Mouse (Mus musculus): ENCODE results near the gene Hbb-bs. TPM values are rescaled to one million over a fixed set of nuclear protein-coding genes. Genes with fewer than 3 reads are reported as not detected.
"Not testable (repeated sequence)": the region's sequence is repeated elsewhere in the genome, so short reads cannot be mapped to it uniquely, and the experiment has no call there.

The Hbb-bs gene
- total RNA-seq, 2 experiments from 2014 or later: 487 to 924 TPM

DNA sequence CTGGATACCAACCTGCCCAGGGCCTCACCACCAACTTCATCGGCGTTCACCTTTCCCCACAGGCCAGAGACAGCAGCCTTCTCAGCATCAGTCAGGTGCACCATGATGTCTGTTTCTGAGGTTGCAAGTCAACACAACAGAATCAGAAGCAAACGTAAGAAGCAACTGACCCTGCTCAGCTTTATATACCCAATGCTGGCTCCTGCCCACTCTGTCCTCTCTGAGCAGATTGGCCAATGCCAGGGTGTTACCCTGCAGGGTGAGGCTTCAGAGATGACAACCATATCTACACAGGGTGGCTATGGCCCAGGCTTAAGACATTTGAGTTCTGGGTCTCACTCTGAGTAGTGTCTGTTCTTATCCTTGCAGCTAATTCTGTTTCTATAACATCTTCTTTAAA, 14.1 kb downstream of the Hbb-bs start, which contains the start of gene Hbb-bt:
Hbb-bt (minus strand) TSS at position 231 of the 400 bp plus-strand sequence.
- intact Hi-C loops (cut with DNase I): no loop called here
- DNase-seq (ENCODE audit: extremely low spot score in 1 of 2, low spot score in 2 of 2): no peak

DNA sequence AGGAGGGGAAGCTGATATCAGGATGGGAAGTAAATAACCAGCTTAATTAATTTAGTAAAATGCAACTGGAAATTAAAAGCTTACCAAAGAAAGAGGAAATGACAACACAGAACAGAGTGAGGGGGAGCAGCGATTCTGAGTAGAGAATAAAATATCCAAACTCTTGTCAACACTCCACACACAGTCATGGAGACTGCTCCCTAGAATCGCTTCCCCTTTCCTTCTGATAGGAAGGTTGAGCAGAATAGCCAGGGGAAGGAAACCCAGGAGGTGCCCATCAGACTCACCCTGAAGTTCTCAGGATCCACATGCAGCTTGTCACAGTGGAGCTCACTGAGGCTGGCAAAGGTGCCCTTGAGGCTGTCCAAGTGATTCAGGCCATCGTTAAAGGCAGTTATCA, 14.7 kb downstream of the Hbb-bs start:
- DNase-seq (ENCODE audit: extremely low spot score in 1 of 2, low spot score in 2 of 2); intact Hi-C loops (cut with DNase I): not testable (repeated sequence)

GRCm38 (mm10) chr7:103812174-103812573, 15.7 kb downstream of the Hbb-bs start:
- no peak for DNase-seq (ENCODE audit: extremely low spot score in 1 of 2, low spot score in 2 of 2)
- intact Hi-C loops (cut with DNase I): no loop called here

DNA sequence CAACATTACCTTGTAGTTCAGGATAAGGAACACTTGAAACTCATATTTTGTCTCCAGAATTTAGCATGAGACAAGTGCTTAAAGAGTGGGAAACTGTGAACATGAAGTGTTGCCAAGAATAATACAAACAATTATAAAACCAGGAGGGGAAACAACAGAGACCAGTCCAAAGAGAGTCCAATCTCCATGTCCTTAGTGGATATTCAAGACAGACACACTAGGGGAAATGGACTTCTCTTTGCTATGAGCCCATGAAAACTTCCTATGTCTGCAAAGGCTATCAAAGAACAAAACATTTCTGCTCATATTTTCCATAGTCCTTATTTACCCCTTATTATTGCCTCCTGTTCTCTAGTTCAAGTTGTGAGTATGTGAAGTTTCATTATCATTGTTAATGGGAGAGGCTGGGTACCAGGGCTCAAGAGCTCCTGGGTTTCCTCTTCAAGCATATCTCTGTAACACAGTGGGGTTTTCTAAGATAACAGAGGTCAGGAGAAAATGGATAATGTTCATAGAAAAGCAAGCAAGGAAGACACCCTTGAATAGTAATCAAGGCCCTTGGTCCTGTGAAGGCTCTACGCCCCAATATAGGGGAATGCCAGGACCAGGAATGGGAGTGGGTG, 16.6 kb downstream of the Hbb-bs start:
- intact Hi-C loops (cut with DNase I): no loop called here
- DNase-seq (ENCODE audit: extremely low spot score in 1 of 2, low spot score in 2 of 2): no peak

DNA sequence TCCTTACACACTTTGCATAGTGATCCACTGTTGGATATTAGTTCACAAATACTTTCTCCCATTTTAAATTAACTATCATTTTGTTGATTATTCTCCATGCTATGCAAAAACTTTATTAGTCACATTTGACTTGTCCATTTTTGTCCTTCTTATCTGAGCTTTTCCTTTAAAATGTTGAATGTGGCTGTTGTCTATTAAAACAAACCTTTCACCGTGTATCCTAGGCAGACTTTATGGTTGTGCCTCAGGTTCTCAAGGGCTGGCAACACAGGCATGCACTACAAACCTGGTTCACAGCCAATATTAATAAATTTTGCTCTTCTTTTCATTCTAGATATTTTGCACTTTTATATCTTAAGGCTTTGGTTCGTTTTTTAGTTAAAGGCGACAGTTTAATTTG, 17.1 kb downstream of the Hbb-bs start:
- intact Hi-C loops (cut with DNase I): no loop called here
- no peak for DNase-seq (ENCODE audit: extremely low spot score in 1 of 2, low spot score in 2 of 2)

GRCm38 (mm10) chr7:103810296-103810695, 17.6 kb downstream of the Hbb-bs start:
- DNase-seq (ENCODE audit: extremely low spot score in 1 of 2, low spot score in 2 of 2): no peak
- intact Hi-C loops (cut with DNase I): no loop called here

DNA sequence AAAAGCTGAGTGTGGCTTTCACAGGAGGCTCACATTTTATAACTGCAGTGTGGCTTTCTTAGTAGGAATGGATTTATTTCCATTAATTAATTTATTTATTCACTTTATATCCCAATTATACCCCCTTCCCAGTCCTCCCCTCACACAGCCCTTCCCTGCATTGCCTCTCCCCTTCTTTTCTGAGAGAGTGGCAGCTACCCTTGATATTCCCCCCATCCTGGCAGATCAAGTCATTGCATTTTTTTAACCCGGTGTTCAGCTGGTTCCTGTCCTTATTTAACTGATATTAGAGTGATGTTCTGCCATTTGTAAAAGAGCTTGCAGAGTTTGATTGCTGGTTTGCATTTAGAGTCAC, 18.1 kb downstream of the Hbb-bs start:
- intact Hi-C loops (cut with DNase I): no loop called here
- no peak for DNase-seq (ENCODE audit: extremely low spot score in 1 of 2, low spot score in 2 of 2)

- intact Hi-C loops (cut with DNase I): no loop called here
- DNase-seq (ENCODE audit: extremely low spot score in 1 of 2, low spot score in 2 of 2): no peak
These were observed 18.7 kb downstream of the Hbb-bs start for GRCm38 (mm10) chr7:103808971-103809800.

GRCm38 (mm10) chr7:103808120-103808519, 19.8 kb downstream of the Hbb-bs start:
- DNase-seq (ENCODE audit: extremely low spot score in 1 of 2, low spot score in 2 of 2); intact Hi-C loops (cut with DNase I): not testable (repeated sequence)

GRCm38 (mm10) chr7:103806856-103807255, 21.0 kb downstream of the Hbb-bs start:
- DNase-seq (ENCODE audit: extremely low spot score in 1 of 2, low spot score in 2 of 2): no peak
- intact Hi-C loops (cut with DNase I): no loop called here

- DNase-seq (ENCODE audit: extremely low spot score in 1 of 2, low spot score in 2 of 2): no peak
- intact Hi-C loops (cut with DNase I): no loop called here
These were observed 35.1 kb downstream of the Hbb-bs start for GRCm38 (mm10) chr7:103792669-103793388.

DNA sequence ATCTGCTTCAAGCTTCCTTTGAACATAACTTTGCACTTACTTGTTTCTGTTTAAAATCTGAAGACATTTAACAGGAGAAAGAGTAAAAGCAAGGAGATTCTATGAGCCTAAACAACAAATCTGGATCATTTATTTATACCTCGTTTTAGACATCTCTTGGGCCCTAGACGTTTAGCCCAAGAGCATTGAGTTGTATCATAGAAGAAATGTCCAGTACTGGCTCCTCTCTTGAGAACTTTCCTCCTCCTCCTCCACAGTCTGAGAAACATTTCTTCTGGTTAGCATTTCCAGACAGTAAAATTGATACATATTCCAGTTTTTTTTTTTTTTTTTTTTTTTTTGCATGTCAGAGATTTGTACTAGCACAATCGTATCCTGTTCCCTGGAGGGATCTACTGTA, 36.2 kb downstream of the Hbb-bs start, which contains the start of gene Olfr67:
Olfr67 (minus strand) TSS at position 101 of the 400 bp plus-strand sequence.
- DNase-seq (ENCODE audit: extremely low spot score in 1 of 2, low spot score in 2 of 2): no peak
- intact Hi-C loops (cut with DNase I): no loop called here

DNA sequence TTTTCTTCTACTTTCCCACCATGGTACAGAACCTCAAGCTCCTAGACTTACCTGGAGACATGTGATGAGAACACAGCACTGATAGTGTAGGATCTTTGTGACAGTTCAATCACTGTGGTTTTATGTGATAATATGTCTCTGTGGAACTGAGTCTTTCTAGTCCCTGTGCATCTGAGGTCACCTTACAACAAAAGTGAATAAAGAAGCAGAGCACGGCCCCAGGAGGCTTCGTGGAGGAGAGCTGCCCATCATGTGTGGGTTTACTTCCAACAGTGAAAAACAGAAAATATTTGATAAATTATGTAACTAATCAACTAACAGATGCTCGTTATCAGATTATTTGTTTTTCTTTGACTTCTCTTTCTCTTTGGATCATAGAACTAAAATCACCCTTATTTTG, 48.3 kb downstream of the Hbb-bs start, which contains the start of gene Olfr68:
Olfr68 (minus strand) TSS at position 101 of the 400 bp plus-strand sequence.
- intact Hi-C loops (cut with DNase I): no loop called here

GRCm38 (mm10) chr7:103777652-103778051, 50.2 kb downstream of the Hbb-bs start:
- DNase-seq (ENCODE audit: extremely low spot score in 1 of 2, low spot score in 2 of 2); intact Hi-C loops (cut with DNase I): not testable (repeated sequence)

More for the DNA sequence above, 48.3 kb downstream of the Hbb-bs start, which contains the start of gene Olfr68:
- no peak for DNase-seq (ENCODE audit: extremely low spot score in 1 of 2, low spot score in 2 of 2)

Other genes with a start within 250 kb of the Hbb-bs start
- not detected for gene Olfr618, start 238.0 kb downstream of the Hbb-bs start, total RNA-seq (2021)
- gene Olfr619, start 227.5 kb downstream of the Hbb-bs start, total RNA-seq (2021): not detected
- gene Olfr620, start 215.6 kb downstream of the Hbb-bs start, total RNA-seq (2021): not detected
- gene Olfr622, start 185.4 kb downstream of the Hbb-bs start, total RNA-seq (2021): not detected
- not detected for gene Olfr623, start 164.4 kb downstream of the Hbb-bs start, total RNA-seq (2021)
- gene Olfr624, start 156.9 kb downstream of the Hbb-bs start, total RNA-seq (2021): not detected
- not detected for gene Olfr625-ps1, start 145.4 kb downstream of the Hbb-bs start, total RNA-seq (2021)
- gene Olfr243, start 113.4 kb downstream of the Hbb-bs start, total RNA-seq (2021): not detected
- gene Olfr628, start 97.7 kb downstream of the Hbb-bs start, total RNA-seq (2021): not detected
- not detected for gene Olfr629, start 83.2 kb downstream of the Hbb-bs start, total RNA-seq (2021)
- not detected for gene Olfr630, start 70.8 kb downstream of the Hbb-bs start, total RNA-seq (2021)
- gene Olfr69, start 56.5 kb downstream of the Hbb-bs start, total RNA-seq (2021): not detected
- gene Olfr68, start 48.4 kb downstream of the Hbb-bs start, total RNA-seq (2021): not detected
- not detected for gene Olfr67, start 36.3 kb downstream of the Hbb-bs start, total RNA-seq (2021)
- 100 to 1,000 TPM in 1 of 2 experiments, 10 to 100 TPM in 1; 58.1 to 118 TPM for gene Hbb-bt, start 14.1 kb downstream of the Hbb-bs start, total RNA-seq (2021)
- gene Hbb-bh2, start 12.4 kb upstream of the Hbb-bs start, total RNA-seq (2021): not detected
- gene Hbb-bh1, start 15.1 kb upstream of the Hbb-bs start, total RNA-seq (2021): not detected
- not detected for gene Hbb-y, start 25.1 kb upstream of the Hbb-bs start, total RNA-seq (2021)
- not detected for gene Olfr66, start 58.2 kb upstream of the Hbb-bs start, total RNA-seq (2021)
- gene Olfr64, start 66.4 kb upstream of the Hbb-bs start, total RNA-seq (2021): not detected
- under 1 TPM in 1 of 2 experiments, not detected in 1; 0.19 TPM for gene Olfr65, start 75.4 kb upstream of the Hbb-bs start, total RNA-seq (2021)
- not detected for gene Olfr631, start 100.7 kb upstream of the Hbb-bs start, total RNA-seq (2021)
- gene Olfr632, start 106.3 kb upstream of the Hbb-bs start, total RNA-seq (2021): under 1 TPM in 1 of 2 experiments, not detected in 1; 0.26 TPM
- gene Olfr633, start 116.3 kb upstream of the Hbb-bs start, total RNA-seq (2021): not detected
- gene Olfr635, start 143.1 kb upstream of the Hbb-bs start, total RNA-seq (2021): under 1 TPM; 0.04 to 0.06 TPM
- gene Olfr638, start 170.7 kb upstream of the Hbb-bs start, total RNA-seq (2021): not detected
- gene Olfr639, start 189.2 kb upstream of the Hbb-bs start, total RNA-seq (2021): under 1 TPM; 0.11 to 0.20 TPM
- gene Olfr640, start 197.5 kb upstream of the Hbb-bs start, total RNA-seq (2021): not detected
- not detected for gene Olfr641, start 207.3 kb upstream of the Hbb-bs start, total RNA-seq (2021)
- not detected for gene Olfr642, start 224.6 kb upstream of the Hbb-bs start, total RNA-seq (2021)
- gene 4930516K23Rik, start 233.3 kb upstream of the Hbb-bs start, total RNA-seq (2021): not detected
- not detected for gene Olfr644, start 243.8 kb upstream of the Hbb-bs start, total RNA-seq (2021)